Mouse (Mus musculus): Measurements from ENCODE around the gene Zbtb46. TPM values are rescaled to one million over a fixed set of nuclear protein-coding genes. Genes with fewer than 3 reads are reported as not detected.

The Zbtb46 gene
- polyA plus RNA-seq, 1 experiment from 2014 or later, result 16.1 TPM

- no peak overlapping the region for H3K4me3 ChIP-seq (ENCODE audit: low read depth, low read length)
- peaks cover 4% of the 10 kb centered on the region; the same call in 1 of the 2 replicates for H3K4me1 ChIP-seq (replicated peaks; ENCODE audit: control insufficient read depth, insufficient read depth, low read length)
- ATAC-seq (replicated peaks; ENCODE audit: low FRiP score), result no peak
- 95% methylated on average over 5 of the region's 5 CpGs for WGBS
- peaks cover 2% of the 10 kb centered on the region; the same call in 1 of the 2 replicates for H3K36me3 ChIP-seq (ENCODE audit: control insufficient read depth, insufficient read depth, low read length)
- DNase-seq (ENCODE audit: low spot score), result no peak
- no peaks in the 10 kb centered on the region for H3K9me3 ChIP-seq (ENCODE audit: control insufficient read depth, low read length)
- no peak overlapping the region for H3K27ac ChIP-seq (ENCODE audit: low read depth, low read length)
- no peak overlapping the region for H3K9ac ChIP-seq (ENCODE audit: low read length)
- no peaks in the 10 kb centered on the region for H3K27me3 ChIP-seq (ENCODE audit: control insufficient read depth, insufficient read depth, low read length)
- H3K4me2 ChIP-seq (ENCODE audit: low read depth, low read length, severe bottlenecking), result no peak overlapping the region
Measured at GRCm38 (mm10) chr2:181370001-181370400, 89.2 kb downstream of the Zbtb46 start.

GRCm38 (mm10) chr2:181365655-181366075 is 93.6 kb downstream of the Zbtb46 start:
- Histone ChIP-seq H3K4me1 (replicated peaks; ENCODE audit: control insufficient read depth, insufficient read depth, low read length) (peaks cover 8% of the 10 kb centered on the region; the same call in 1 of the 2 replicates), H3K27me3 (ENCODE audit: control insufficient read depth, insufficient read depth, low read length) (no peaks in the 10 kb centered on the region), H3K4me3 (ENCODE audit: low read depth, low read length) (peak overlapping the region; percentile 84), H3K27ac (ENCODE audit: low read depth, low read length) (peak overlapping the region; percentile 84), H3K36me3 (ENCODE audit: control insufficient read depth, insufficient read depth, low read length) (peaks cover 6% of the 10 kb centered on the region; the same call in 1 of the 2 replicates), H3K9ac (ENCODE audit: low read length) (peak overlapping the region; percentile 78), H3K4me2 (ENCODE audit: low read depth, low read length, severe bottlenecking) (peak overlapping the region; percentile 72), H3K9me3 (ENCODE audit: control insufficient read depth, low read length) (no peaks in the 10 kb centered on the region)
- WGBS, result under 1% methylated on average over 20 of the region's 20 CpGs
- DNase-seq (ENCODE audit: low spot score) (no peak), ATAC-seq (replicated peaks; ENCODE audit: low FRiP score) (peak; percentile 76)

GRCm38 (mm10) chr2:181364860-181365596 is 94.2 kb downstream of the Zbtb46 start, which contains the start of the genes Zgpat and Arfrp1:
Gene Zgpat (plus strand): TSS chr2:181364928.
Gene Arfrp1 (minus strand): TSS chr2:181365404.
- peak; percentile 93 for DNase-seq (ENCODE audit: low spot score)
- Histone ChIP-seq H3K9me3 (ENCODE audit: control insufficient read depth, low read length) (no peaks in the 10 kb centered on the region), H3K9ac (ENCODE audit: low read length) (peak within 1 kb of the TSS; percentile 78), H3K4me3 (ENCODE audit: low read depth, low read length) (peak within 1 kb of the TSS; percentile 84), H3K27me3 (ENCODE audit: control insufficient read depth, insufficient read depth, low read length) (no peaks in the 10 kb centered on the region), H3K36me3 (ENCODE audit: control insufficient read depth, insufficient read depth, low read length) (peaks cover 5% of the 10 kb centered on the region; the same call in 1 of the 2 replicates), H3K27ac (ENCODE audit: low read depth, low read length) (peak within 1 kb of the TSS; percentile 84), H3K4me1 (replicated peaks; ENCODE audit: control insufficient read depth, insufficient read depth, low read length) (peaks cover 8% of the 10 kb centered on the region; the same call in 1 of the 2 replicates), H3K4me2 (ENCODE audit: low read depth, low read length, severe bottlenecking) (peak within 1 kb of the TSS; percentile 72)
- under 1% methylated on average over 67 of the region's 71 CpGs for WGBS
- peak; percentile 93 for ATAC-seq (replicated peaks; ENCODE audit: low FRiP score)

GRCm38 (mm10) chr2:181364487-181364859 is 94.8 kb downstream of the Zbtb46 start:
- no peaks in the 10 kb centered on the region for H3K27me3 ChIP-seq (ENCODE audit: control insufficient read depth, insufficient read depth, low read length)
- peak overlapping the region; percentile 72 for H3K4me2 ChIP-seq (ENCODE audit: low read depth, low read length, severe bottlenecking)
- WGBS, result 10% methylated on average over 14 of the region's 14 CpGs
- H3K36me3 ChIP-seq (ENCODE audit: control insufficient read depth, insufficient read depth, low read length), result peaks cover 4% of the 10 kb centered on the region; the same call in 1 of the 2 replicates
- ATAC-seq (replicated peaks; ENCODE audit: low FRiP score) (no peak), DNase-seq (ENCODE audit: low spot score) (no peak)
- H3K9me3 ChIP-seq (ENCODE audit: control insufficient read depth, low read length), result no peaks in the 10 kb centered on the region
- peaks cover 8% of the 10 kb centered on the region; the same call in 1 of the 2 replicates for H3K4me1 ChIP-seq (replicated peaks; ENCODE audit: control insufficient read depth, insufficient read depth, low read length)
- H3K27ac ChIP-seq (ENCODE audit: low read depth, low read length), result no peak overlapping the region
- peak overlapping the region; percentile 78 for H3K9ac ChIP-seq (ENCODE audit: low read length)
- H3K4me3 ChIP-seq (ENCODE audit: low read depth, low read length), result peak overlapping the region; percentile 84

GRCm38 (mm10) chr2:181363946-181364345 is 95.3 kb downstream of the Zbtb46 start:
- Histone ChIP-seq H3K9ac (ENCODE audit: low read length) (peak overlapping the region; percentile 78), H3K4me2 (ENCODE audit: low read depth, low read length, severe bottlenecking) (peak overlapping the region; percentile 72), H3K4me3 (ENCODE audit: low read depth, low read length) (peak overlapping the region; percentile 84), H3K36me3 (ENCODE audit: control insufficient read depth, insufficient read depth, low read length) (peaks cover 8% of the 10 kb centered on the region; the same call in 1 of the 2 replicates), H3K27me3 (ENCODE audit: control insufficient read depth, insufficient read depth, low read length) (no peaks in the 10 kb centered on the region), H3K4me1 (replicated peaks; ENCODE audit: control insufficient read depth, insufficient read depth, low read length) (peaks cover 8% of the 10 kb centered on the region; the same call in 1 of the 2 replicates), H3K27ac (ENCODE audit: low read depth, low read length) (no peak overlapping the region), H3K9me3 (ENCODE audit: control insufficient read depth, low read length) (no peaks in the 10 kb centered on the region)
- DNase-seq (ENCODE audit: low spot score) (no peak), ATAC-seq (replicated peaks; ENCODE audit: low FRiP score) (no peak)
- WGBS, result 79% methylated on average over 3 of the region's 3 CpGs

- no peak overlapping the region for H3K4me2 ChIP-seq (ENCODE audit: low read depth, low read length, severe bottlenecking)
- ATAC-seq (replicated peaks; ENCODE audit: low FRiP score), result no peak
- no peak overlapping the region for H3K4me3 ChIP-seq (ENCODE audit: low read depth, low read length)
- H3K27me3 ChIP-seq (ENCODE audit: control insufficient read depth, insufficient read depth, low read length), result no peaks in the 10 kb centered on the region
- H3K27ac ChIP-seq (ENCODE audit: low read depth, low read length), result no peak overlapping the region
- no peaks in the 10 kb centered on the region for H3K4me1 ChIP-seq (replicated peaks; ENCODE audit: control insufficient read depth, insufficient read depth, low read length)
- DNase-seq (ENCODE audit: low spot score), result no peak
- 80% methylated on average over 3 of the region's 3 CpGs for WGBS
- H3K36me3 ChIP-seq (ENCODE audit: control insufficient read depth, insufficient read depth, low read length), result peaks cover 6% of the 10 kb centered on the region; the same call in 1 of the 2 replicates
- H3K9ac ChIP-seq (ENCODE audit: low read length), result no peak overlapping the region
- H3K9me3 ChIP-seq (ENCODE audit: control insufficient read depth, low read length), result no peaks in the 10 kb centered on the region
Measured at GRCm38 (mm10) chr2:181356780-181357179, 102.4 kb downstream of the Zbtb46 start.

GRCm38 (mm10) chr2:181342766-181343165 is 116.5 kb downstream of the Zbtb46 start:
- H3K9me3 ChIP-seq (ENCODE audit: control insufficient read depth, low read length), result no peaks in the 10 kb centered on the region
- H3K4me3 ChIP-seq (ENCODE audit: low read depth, low read length), result no peak overlapping the region
- no peaks in the 10 kb centered on the region for H3K4me1 ChIP-seq (replicated peaks; ENCODE audit: control insufficient read depth, insufficient read depth, low read length)
- no peak for DNase-seq (ENCODE audit: low spot score)
- H3K4me2 ChIP-seq (ENCODE audit: low read depth, low read length, severe bottlenecking), result no peak overlapping the region
- no peak overlapping the region for H3K9ac ChIP-seq (ENCODE audit: low read length)
- no peak for ATAC-seq (replicated peaks; ENCODE audit: low FRiP score)
- WGBS, result 93% methylated on average over 6 of the region's 6 CpGs
- H3K36me3 ChIP-seq (ENCODE audit: control insufficient read depth, insufficient read depth, low read length), result peaks cover 2% of the 10 kb centered on the region
- H3K27me3 ChIP-seq (ENCODE audit: control insufficient read depth, insufficient read depth, low read length), result no peaks in the 10 kb centered on the region
- no peak overlapping the region for H3K27ac ChIP-seq (ENCODE audit: low read depth, low read length)

GRCm38 (mm10) chr2:181340426-181340825 is 118.8 kb downstream of the Zbtb46 start:
- H3K9me3 ChIP-seq (ENCODE audit: control insufficient read depth, low read length), result no peaks in the 10 kb centered on the region
- H3K36me3 ChIP-seq (ENCODE audit: control insufficient read depth, insufficient read depth, low read length), result no peaks in the 10 kb centered on the region; the same call in 1 of the 2 replicates
- no peak overlapping the region for H3K9ac ChIP-seq (ENCODE audit: low read length)
- no peaks in the 10 kb centered on the region for H3K4me1 ChIP-seq (replicated peaks; ENCODE audit: control insufficient read depth, insufficient read depth, low read length)
- H3K27me3 ChIP-seq (ENCODE audit: control insufficient read depth, insufficient read depth, low read length), result no peaks in the 10 kb centered on the region
- no peak overlapping the region for H3K4me2 ChIP-seq (ENCODE audit: low read depth, low read length, severe bottlenecking)
- WGBS, result 91% methylated on average over 4 of the region's 4 CpGs
- DNase-seq (ENCODE audit: low spot score) (no peak), ATAC-seq (replicated peaks; ENCODE audit: low FRiP score) (no peak)
- H3K27ac ChIP-seq (ENCODE audit: low read depth, low read length), result no peak overlapping the region
- H3K4me3 ChIP-seq (ENCODE audit: low read depth, low read length), result no peak overlapping the region
